Mouse (Mus musculus) C2C12 (cell line): Measurements from ENCODE around the gene Enpp5.

ENCODE experiments used
- CTCF ChIP-seq: IDR thresholded peaks from one replicate; pipeline ENCODE4 v1.5.1; 2011; ENCODE audit not compliant: control insufficient read depth, insufficient read depth, insufficient read length
- USF1 ChIP-seq: IDR thresholded peaks from one replicate; pipeline ENCODE4 v1.6.1; 2011; ENCODE audit warnings: low read depth, mild to moderate bottlenecking, control low read depth, moderate library complexity

- no peak for TF ChIP-seq CTCF
- no peak for TF ChIP-seq USF1
These were observed 6.9 kb upstream of the Enpp5 start for GRCm38 (mm10) chr17:44071680-44072079.
